Mouse (Mus musculus) brain, embryonic 14.5 days (tissue): ENCODE measurements around the gene Clec16a. TPM values are rescaled to one million over a fixed set of nuclear protein-coding genes. Genes with fewer than 3 reads are reported as not detected.

Source experiments
- DNase-seq: peaks from one replicate; pipeline ENCODE4 v3.0.0-alpha.2; 2011; ENCODE audit warnings: low read depth
- CTCF ChIP-seq: fragments of 200-500 bp; IDR thresholded peaks from 2 replicates; pipeline ENCODE4 v1.5.1; 2012; ENCODE audit warnings: inconsistent platforms, mild to moderate bottlenecking, moderate library complexity, borderline replicate concordance; ENCODE audit not compliant: insufficient read depth, insufficient read length; ENCODE audit errors: extremely low read depth
- POLR2A ChIP-seq: fragments of 200-500 bp; IDR thresholded peaks from 2 replicates; pipeline ENCODE4 v1.6.1; 2012; ENCODE audit warnings: mild to moderate bottlenecking, inconsistent platforms, borderline replicate concordance; ENCODE audit not compliant: poor library complexity, insufficient read depth, insufficient read length, severe bottlenecking; ENCODE audit errors: extremely low read depth
- polyA plus RNA-seq: library from polyadenylated mRNA; depleted of rRNA; stranded (reverse); fragments of >200 nt; gene quantifications from 2 replicates; pipeline ENCODE4 v1.2.3, GENCODE M21; 2012

The Clec16a gene
- polyA plus RNA-seq, 1 experiment = 39.3 TPM

DNA sequence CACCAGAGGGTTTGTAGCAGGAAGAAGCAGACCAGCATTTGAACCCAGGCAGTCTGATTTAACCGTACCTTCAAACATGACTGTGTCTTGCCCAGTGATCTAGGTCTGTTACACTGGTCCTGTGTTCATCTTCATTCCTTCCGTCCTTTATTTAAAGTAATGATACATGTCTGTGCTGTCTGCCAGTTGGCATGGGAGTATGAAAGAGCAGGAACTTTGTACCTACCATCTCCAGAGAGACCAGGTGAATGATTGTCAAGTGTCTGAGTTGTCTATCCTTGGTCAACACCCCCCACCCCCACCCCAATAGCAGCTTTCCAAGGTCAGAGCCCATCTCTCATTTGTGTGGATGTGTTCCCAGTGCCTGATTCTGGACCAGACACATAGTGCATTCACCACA, 68.9 kb downstream of the Clec16a start:
- DNase-seq = no peak
- TF ChIP-seq CTCF = no peak
- TF ChIP-seq POLR2A = no peak

DNA sequence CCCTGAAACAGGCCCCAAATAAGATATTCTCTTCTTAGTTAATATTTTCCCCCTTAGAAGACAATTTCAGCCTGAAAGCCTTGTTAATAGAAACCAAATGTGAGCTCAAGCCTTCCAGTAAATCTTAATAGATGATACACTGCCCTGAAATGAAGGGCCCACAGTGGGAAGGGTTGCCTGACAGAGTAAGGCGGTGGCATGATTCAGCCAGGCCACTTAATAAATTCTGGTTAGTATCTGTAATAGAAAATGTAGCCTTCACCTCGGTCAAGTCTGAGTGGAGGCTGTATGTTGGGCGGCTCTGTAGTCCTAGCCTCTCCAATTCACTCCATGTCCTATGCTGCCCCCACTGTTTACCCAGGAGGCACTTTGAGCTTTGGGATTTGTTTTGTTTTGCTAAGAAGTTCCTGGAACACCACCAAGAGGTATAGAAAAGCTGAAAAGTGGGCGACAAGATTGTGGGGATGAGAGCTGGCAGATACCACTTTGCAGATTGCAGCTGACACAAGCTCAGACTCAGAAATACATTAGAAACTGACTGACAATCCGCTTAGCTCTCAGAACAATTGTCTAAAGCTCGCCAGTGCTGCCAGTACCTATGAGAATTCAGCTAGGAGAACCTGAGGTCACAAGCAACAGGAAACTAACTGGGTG, 75.9 kb downstream of the Clec16a start:
- DNase-seq = no peak
- TF ChIP-seq POLR2A (no peak), CTCF (no peak)

DNA sequence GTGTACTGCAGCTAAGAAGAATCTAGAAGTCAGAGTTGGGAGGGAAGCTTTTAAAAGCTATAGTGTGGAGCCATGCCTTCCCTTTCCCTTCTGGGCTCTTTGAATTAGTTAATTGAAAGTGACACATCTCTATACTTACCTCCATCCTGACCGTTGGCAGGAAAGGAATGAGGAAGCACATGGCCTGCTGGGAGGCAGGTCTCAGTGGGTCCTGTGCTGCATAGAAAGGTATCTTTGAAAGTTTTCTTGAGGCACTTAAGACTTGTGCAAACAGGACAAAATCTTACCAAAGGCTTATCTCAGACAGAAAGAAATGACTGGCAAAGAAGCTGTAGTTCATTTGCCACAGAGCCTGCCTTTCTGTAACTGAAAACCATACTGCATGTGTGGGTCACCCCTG, 76.6 kb downstream of the Clec16a start:
- no peak for DNase-seq
- TF ChIP-seq CTCF (no peak), POLR2A (no peak)

GRCm38 (mm10) chr16:10626116-10626515, 81.0 kb downstream of the Clec16a start:
- DNase-seq = no peak
- TF ChIP-seq POLR2A (no peak), CTCF (no peak)

DNA sequence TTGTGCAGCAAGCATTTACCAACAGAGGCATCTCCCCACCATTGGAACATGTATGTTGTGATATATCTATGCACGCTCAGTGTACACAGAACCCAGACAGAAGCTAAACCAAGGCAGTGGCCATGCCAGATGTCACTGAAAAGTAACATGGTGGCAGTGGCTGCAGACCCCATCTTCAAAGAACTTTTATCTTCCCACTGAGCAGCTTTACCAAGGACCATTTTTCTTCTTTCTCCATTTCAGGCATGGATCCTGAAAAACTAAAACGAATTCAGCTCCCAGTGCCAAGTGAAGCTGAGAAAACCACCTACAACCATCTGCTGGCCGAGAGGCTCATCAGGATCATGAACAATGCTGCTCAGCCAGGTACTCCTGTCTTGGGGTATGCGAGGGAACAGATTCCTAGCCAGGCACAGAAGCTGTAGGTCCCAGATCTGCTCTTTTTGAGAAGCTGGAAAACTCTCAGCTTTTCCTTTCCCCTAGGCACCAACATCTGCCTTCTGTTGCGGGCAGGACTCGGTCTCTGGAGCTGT, 82.1 kb downstream of the Clec16a start:
- DNase-seq = no peak

GRCm38 (mm10) chr16:10628030-10628555, 83.0 kb downstream of the Clec16a start:
- TF ChIP-seq CTCF (no peak), POLR2A (no peak)
- DNase-seq = no peak

More for the DNA sequence above, 82.1 kb downstream of the Clec16a start:
- TF ChIP-seq CTCF (no peak), POLR2A (no peak)

DNA sequence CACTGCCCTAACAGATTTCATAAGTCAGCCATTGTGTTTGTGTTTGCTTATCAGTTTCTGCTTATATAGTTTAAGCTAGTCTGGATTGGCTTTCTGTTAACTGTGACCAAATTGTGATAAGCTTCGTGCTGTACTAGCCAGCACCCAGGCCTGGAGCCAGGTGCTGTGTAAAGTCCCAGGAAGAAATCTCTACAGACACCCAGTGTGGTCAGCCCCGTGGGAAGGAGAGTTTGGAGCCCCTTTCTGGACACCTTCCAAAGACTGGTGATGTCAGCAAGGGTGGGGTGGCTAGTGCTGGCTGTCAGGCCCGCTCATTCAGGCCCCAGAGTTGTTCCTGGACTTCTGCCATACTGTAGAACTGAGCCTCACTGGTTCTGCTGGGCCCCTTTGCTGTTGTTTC, 83.8 kb downstream of the Clec16a start:
- DNase-seq = peak; percentile 28
- TF ChIP-seq CTCF (no peak), POLR2A (no peak)

GRCm38 (mm10) chr16:10629361-10629760, 84.2 kb downstream of the Clec16a start:
- TF ChIP-seq CTCF (no peak), POLR2A (no peak)
- no peak for DNase-seq

DNA sequence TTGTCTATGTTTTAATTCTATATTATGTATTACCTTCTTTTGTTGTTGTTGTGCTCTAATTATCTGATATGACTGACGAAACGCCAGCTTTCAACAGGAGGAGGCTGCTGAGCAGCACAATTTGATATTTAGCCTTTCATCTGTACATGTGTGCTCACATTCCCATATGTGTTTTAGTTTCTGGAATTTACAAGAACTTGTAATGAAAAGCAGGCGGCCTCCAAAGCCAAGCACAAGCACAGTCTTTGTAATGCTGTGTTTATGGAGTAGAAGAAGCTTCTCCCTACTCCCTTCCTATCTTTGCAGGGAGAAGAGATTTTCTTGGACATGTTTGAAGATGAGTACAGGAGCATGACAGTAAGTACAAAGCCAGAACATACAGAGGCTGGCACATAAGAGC, 89.8 kb downstream of the Clec16a start:
- no peak for DNase-seq
- TF ChIP-seq CTCF = no peak
- no peak for TF ChIP-seq POLR2A

DNA sequence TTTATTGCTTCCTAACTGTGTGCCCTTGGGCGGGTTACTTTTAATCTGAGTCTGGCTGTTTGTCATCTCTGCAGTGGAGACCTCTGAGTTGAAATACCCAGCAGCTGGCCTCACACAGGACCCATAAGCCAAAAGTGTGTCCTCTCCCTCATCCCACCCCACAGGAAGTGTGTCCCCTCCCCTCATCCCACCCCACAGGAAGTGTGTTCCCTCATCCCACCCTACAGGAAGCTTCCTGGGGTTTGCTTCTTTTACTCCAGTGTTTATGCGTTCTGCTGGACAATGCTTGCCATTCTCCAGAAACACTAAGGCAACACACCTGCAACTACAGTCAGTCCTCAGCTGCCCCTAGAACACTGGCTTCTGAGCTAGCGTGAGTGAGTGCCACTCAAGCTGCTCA, 92.8 kb downstream of the Clec16a start:
- TF ChIP-seq POLR2A = no peak

GRCm38 (mm10) chr16:10639111-10639889, 94.2 kb downstream of the Clec16a start:
- DNase-seq = no peak
- TF ChIP-seq POLR2A (no peak), CTCF (no peak)

More for the DNA sequence above, 92.8 kb downstream of the Clec16a start:
- no peak for DNase-seq
